Mouse (Mus musculus) MEL (cell line): ENCODE measurements around the gene Gm9918.

Source experiments
- CHD1 ChIP-seq: IDR thresholded peaks from 2 replicates; pipeline ENCODE4 v1.6.1; 2012; ENCODE audit warnings: low read depth, mild to moderate bottlenecking, inconsistent platforms, low read length, improper control_type of control experiment
- CTCF ChIP-seq, 3 experiments: IDR thresholded peaks in 2 of 3; conservative IDR thresholded peaks in 1 of 3; 2 replicates each; pipeline ENCODE4 v1.5.1; 2011 to 2012; ENCODE audit warnings: low read length in 3 of 3, low read depth in 2 of 3, mild to moderate bottlenecking in 2 of 3, improper control_type of control experiment in 1 of 3, inconsistent platforms in 1 of 3, mixed read lengths in 1 of 3, moderate library complexity in 1 of 3; ENCODE audit not compliant: control insufficient read depth in 1 of 3, insufficient read depth in 1 of 3, poor library complexity in 1 of 3, severe bottlenecking in 1 of 3
- EP300 ChIP-seq, 2 experiments: IDR thresholded peaks; 2 replicates each; pipeline ENCODE4 v1.6.1; 2011; ENCODE audit warnings: improper control_type of control experiment in 2 of 2, low read length in 2 of 2, low read depth in 1 of 2, mild to moderate bottlenecking in 1 of 2
- GATA1 ChIP-seq: IDR thresholded peaks from 2 replicates; pipeline ENCODE4 v1.6.1; 2011; ENCODE audit warnings: low read depth, low read length, improper control_type of control experiment
- HCFC1 ChIP-seq: IDR thresholded peaks from 2 replicates; pipeline ENCODE4 v1.6.1; 2012; ENCODE audit warnings: low read depth, mild to moderate bottlenecking, inconsistent platforms, low read length, improper control_type of control experiment, moderate library complexity
- MEF2A ChIP-seq: IDR thresholded peaks from 2 replicates; pipeline ENCODE4 v1.6.1; 2014; ENCODE audit warnings: low read depth, mild to moderate bottlenecking, inconsistent platforms, low read length, improper control_type of control experiment; ENCODE audit not compliant: poor library complexity, insufficient replicate concordance, severe bottlenecking; ENCODE audit errors: extremely low read depth
- MYC ChIP-seq: IDR thresholded peaks from 2 replicates; pipeline ENCODE4 v1.6.1; 2011; ENCODE audit warnings: low read depth, mild to moderate bottlenecking, low read length, improper control_type of control experiment, moderate library complexity
- POLR2A ChIP-seq, 2 experiments: IDR thresholded peaks; 2 replicates each; pipeline ENCODE4 v1.6.1; 2011 to 2012; ENCODE audit warnings: low read length in 2 of 2, mild to moderate bottlenecking in 2 of 2, control low read depth in 1 of 2, improper control_type of control experiment in 1 of 2, low read depth in 1 of 2, moderate library complexity in 1 of 2; ENCODE audit not compliant: control insufficient read depth in 1 of 2, insufficient read depth in 1 of 2, poor library complexity in 1 of 2
- SMC3 ChIP-seq: IDR thresholded peaks from 2 replicates; pipeline ENCODE4 v1.6.1; 2011; ENCODE audit warnings: low read depth, low read length, improper control_type of control experiment
- TAL1 ChIP-seq: IDR thresholded peaks from 2 replicates; pipeline ENCODE4 v1.6.1; 2012; ENCODE audit warnings: mild to moderate bottlenecking, inconsistent platforms, low read length, moderate library complexity, mixed read lengths
- TCF12 ChIP-seq: IDR thresholded peaks from 2 replicates; pipeline ENCODE4 v1.6.1; 2014; ENCODE audit warnings: low read depth, mild to moderate bottlenecking, inconsistent platforms, low read length, improper control_type of control experiment, moderate library complexity

DNA sequence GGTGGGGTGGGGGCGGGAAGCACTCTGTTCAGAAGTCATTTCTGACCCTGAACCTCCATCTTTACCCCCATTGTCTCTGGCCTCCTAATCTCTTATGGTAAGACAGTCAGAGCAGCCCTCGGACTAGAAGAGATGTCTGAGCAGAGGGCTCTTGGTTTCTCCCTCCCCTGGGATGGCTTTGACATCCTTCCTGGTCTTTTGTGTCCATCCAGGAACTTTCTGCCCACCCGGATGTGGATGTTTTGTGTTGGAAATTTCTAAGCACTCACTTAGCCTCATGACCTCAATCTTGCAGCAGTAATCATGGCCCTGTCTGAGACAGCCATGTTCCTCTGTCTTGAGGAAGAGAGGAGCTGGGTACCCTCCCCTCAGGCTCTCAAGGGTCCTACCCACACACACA, 1.1 kb downstream of the Gm9918 start:
- no peak for TF ChIP-seq CHD1
- no peak for TF ChIP-seq CTCF (IDR thresholded peaks at IDR 0.05 in 2 of 3, conservative IDR thresholded peaks at IDR 0.05 in 1 of 3; ENCODE audit: control insufficient read depth in 1 of 3, insufficient read depth in 1 of 3, low read depth in 2 of 3, low read length in 3 of 3, poor library complexity in 1 of 3, severe bottlenecking in 1 of 3)
- TF ChIP-seq MYC = no peak
- no peak for TF ChIP-seq EP300 (IDR thresholded peaks at IDR 0.05; ENCODE audit: low read depth in 1 of 2, low read length in 2 of 2)
- no peak for TF ChIP-seq SMC3
- TF ChIP-seq GATA1 = no peak
- TF ChIP-seq TAL1 = no peak
- TF ChIP-seq POLR2A (IDR thresholded peaks at IDR 0.05; ENCODE audit: control insufficient read depth in 1 of 2, insufficient read depth in 1 of 2, low read depth in 1 of 2, low read length in 2 of 2, poor library complexity in 1 of 2) = no peak
- TF ChIP-seq TCF12 = no peak
- TF ChIP-seq MEF2A = no peak
- TF ChIP-seq HCFC1 = no peak
